Mouse (Mus musculus): ENCODE measurements around the gene Tssk4.

GRCm38 (mm10) chr14:55640816-55641215 is 9.2 kb upstream of the Tssk4 start:
- TF ChIP-seq CTCF (IDR thresholded peaks at IDR 0.05; ENCODE audit: extremely low read depth, insufficient read length, insufficient replicate concordance, low read depth, low read length) (no peak), POLR2A (IDR thresholded peaks at IDR 0.05; ENCODE audit: low read depth, low read length) (no peak)

All from small intestine, adult 2 months (tissue).